Mouse (Mus musculus) neural tube, embryonic 13.5 days (tissue): ENCODE data around the gene Ubl7. TPM values are rescaled to one million over a fixed set of nuclear protein-coding genes. Genes with fewer than 3 reads are reported as not detected.
"Not testable (repeated sequence)": the region's sequence is repeated elsewhere in the genome, so short reads cannot be mapped to it uniquely, and the experiment has no call there.

Experiments used
- ATAC-seq: fragments of 200-750 bp; cut with Nextera tagmentation; 2 replicates; pipeline ENCODE4 v1.8.0; 2017; ENCODE audit warnings: low read depth, mild to moderate bottlenecking, moderate TSS enrichment, moderate library complexity
- H3K27ac ChIP-seq: fragments of 300-500 bp; sonication (generic); replicated peaks from 2 replicates; pipeline ENCODE4 v1.5.1; 2015; ENCODE audit warnings: moderate library complexity, mild to moderate bottlenecking, inconsistent platforms
- H3K27me3 ChIP-seq: fragments of 300-500 bp; sonication (generic); 2 replicates; pipeline ENCODE4 v1.6.1; 2015; ENCODE audit warnings: mild to moderate bottlenecking, inconsistent platforms
- H3K36me3 ChIP-seq: fragments of 300-500 bp; sonication (generic); 2 replicates; pipeline ENCODE4 v1.6.1; 2015; ENCODE audit warnings: mild to moderate bottlenecking, inconsistent platforms
- H3K4me1 ChIP-seq: fragments of 300-500 bp; sonication (generic); replicated peaks from 2 replicates; pipeline ENCODE4 v1.6.1; 2015; ENCODE audit warnings: inconsistent platforms
- H3K4me2 ChIP-seq: fragments of 300-500 bp; sonication (generic); 2 replicates; pipeline ENCODE4 v1.6.1; 2015; ENCODE audit warnings: inconsistent platforms, mild to moderate bottlenecking, moderate library complexity
- H3K4me3 ChIP-seq: fragments of 300-500 bp; sonication (generic); 2 replicates; pipeline ENCODE4 v1.5.1; 2015; ENCODE audit warnings: mild to moderate bottlenecking, inconsistent platforms
- H3K9ac ChIP-seq: fragments of 300-500 bp; sonication (generic); 2 replicates; pipeline ENCODE4 v1.6.1; 2015; ENCODE audit warnings: moderate library complexity, mild to moderate bottlenecking, inconsistent platforms
- H3K9me3 ChIP-seq: fragments of 300-500 bp; sonication (generic); 2 replicates; pipeline ENCODE4 v1.6.1; 2016; ENCODE audit warnings: inconsistent platforms
- WGBS: fragments of 180-500 bp; shearing (Covaris S2); methylation state at CpG from one replicate; pipeline ENCODE4 v1.1.7; 2015; 5-methylcytosine and 5-hydroxymethylcytosine counted together
- polyA plus RNA-seq: library from polyadenylated mRNA; unstranded; fragments of >200 nt; fragmentation: Nextera tagmentation; extraction: Ambion mirVana; gene quantifications from 2 replicates; pipeline ENCODE4 v1.2.1, GENCODE M21; 2015

Ubl7 gene
- polyA plus RNA-seq, 1 experiment from 2014 or later, result 166 TPM

DNA sequence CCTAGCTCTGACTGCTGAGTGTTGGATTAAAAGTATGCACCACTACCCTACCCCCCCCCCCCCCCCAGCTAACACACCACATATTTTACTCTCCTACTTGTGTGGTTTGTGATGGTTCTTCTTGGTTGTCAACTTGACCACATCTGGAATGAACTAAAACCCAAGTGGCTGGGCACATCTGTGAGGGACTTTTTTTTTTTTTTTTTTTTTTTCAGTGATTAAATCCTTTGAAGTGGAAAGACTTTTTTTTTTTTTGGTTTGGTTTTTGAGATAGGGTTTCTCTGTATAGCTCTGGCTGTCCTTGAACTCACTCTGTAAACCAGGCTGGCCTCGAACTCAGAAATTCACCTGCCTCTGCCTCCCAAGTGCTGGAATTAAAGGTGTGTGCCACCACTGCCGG, 29.0 kb upstream of the Ubl7 start:
- not testable (repeated sequence) for H3K27ac ChIP-seq, H3K4me1 ChIP-seq, H3K4me3 ChIP-seq, H3K9me3 ChIP-seq, H3K36me3 ChIP-seq, H3K9ac ChIP-seq, ATAC-seq, H3K27me3 ChIP-seq, H3K4me2 ChIP-seq
- 87% methylated on average over 2 of the region's 2 CpGs for WGBS

DNA sequence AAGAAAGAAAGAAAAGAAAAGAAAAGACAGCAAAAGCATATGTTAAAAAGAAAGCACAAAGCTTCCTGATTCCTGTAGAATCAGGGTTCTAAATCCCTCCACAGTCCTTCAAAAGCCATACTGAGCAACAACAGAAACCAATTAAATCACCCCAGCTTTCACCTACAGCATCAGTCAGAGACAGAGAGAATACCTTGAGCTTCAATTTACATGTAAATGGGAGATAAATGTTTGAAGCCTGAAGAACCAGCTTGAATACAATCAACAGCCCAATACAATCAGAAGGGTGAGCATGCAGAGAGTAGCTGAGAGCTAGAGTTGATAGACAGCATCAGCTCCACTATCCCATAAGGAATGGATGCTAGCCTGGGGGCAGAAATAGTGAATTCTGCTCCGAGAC, 27.4 kb upstream of the Ubl7 start:
- H3K4me2 ChIP-seq, result no peak overlapping the region
- no peak overlapping the region for H3K9ac ChIP-seq
- 57% methylated on average over 1 of the region's 1 CpGs for WGBS
- no peaks in the 10 kb centered on the region for H3K27me3 ChIP-seq
- no peaks in the 10 kb centered on the region for H3K4me1 ChIP-seq
- H3K36me3 ChIP-seq, result no peaks in the 10 kb centered on the region
- no peak overlapping the region for H3K27ac ChIP-seq
- no peak for ATAC-seq
- no peaks in the 10 kb centered on the region for H3K9me3 ChIP-seq
- H3K4me3 ChIP-seq, result no peak overlapping the region

DNA sequence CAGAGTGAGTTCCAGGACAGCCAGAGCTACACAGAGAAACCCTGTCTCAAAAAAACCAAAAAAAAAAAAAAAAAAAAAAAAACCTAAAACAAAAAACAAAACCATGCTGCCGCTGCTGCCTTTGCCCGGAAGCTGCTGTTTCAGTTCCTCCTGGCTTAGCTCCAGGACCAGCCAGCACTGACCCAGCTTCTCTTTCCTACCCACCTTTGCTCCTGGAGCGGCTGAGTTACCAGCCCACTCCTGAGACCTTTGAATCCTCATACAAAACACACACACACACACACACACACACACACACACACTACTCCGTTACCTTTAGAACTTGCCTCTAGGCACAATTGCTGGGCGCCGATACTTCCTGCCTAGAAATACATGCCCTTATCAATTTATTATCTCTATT, 22.7 kb upstream of the Ubl7 start:
- WGBS, result 91% methylated on average over 6 of the region's 6 CpGs
- H3K4me1 ChIP-seq, result no peaks in the 10 kb centered on the region
- no peak overlapping the region for H3K9ac ChIP-seq
- H3K27me3 ChIP-seq, result no peaks in the 10 kb centered on the region
- no peak for ATAC-seq
- H3K9me3 ChIP-seq, result no peaks in the 10 kb centered on the region
- H3K27ac ChIP-seq, result no peak overlapping the region
- no peak overlapping the region for H3K4me2 ChIP-seq
- H3K4me3 ChIP-seq, result no peak overlapping the region
- H3K36me3 ChIP-seq, result no peaks in the 10 kb centered on the region

DNA sequence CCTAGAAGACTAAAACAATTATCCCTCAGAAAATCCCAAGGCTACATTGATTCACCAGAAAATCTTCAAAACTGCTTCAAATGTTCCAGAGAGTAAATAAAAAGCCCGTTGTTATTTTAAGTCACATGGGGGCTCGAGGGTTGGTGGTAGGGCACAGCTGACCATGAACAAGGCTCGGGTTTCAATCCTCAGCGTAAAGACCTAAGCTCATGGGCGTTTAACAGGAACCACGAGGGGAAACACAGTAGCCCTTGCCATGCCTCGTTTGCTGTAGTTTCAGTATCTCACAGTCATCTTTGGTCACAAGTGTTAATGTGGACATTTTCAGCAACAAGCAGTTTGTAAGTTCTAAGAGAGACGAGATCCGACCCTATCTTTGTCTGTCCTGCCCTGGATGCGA, 10.3 kb upstream of the Ubl7 start:
- WGBS, result 53% methylated on average over 10 of the region's 10 CpGs
- no peak for ATAC-seq

DNA sequence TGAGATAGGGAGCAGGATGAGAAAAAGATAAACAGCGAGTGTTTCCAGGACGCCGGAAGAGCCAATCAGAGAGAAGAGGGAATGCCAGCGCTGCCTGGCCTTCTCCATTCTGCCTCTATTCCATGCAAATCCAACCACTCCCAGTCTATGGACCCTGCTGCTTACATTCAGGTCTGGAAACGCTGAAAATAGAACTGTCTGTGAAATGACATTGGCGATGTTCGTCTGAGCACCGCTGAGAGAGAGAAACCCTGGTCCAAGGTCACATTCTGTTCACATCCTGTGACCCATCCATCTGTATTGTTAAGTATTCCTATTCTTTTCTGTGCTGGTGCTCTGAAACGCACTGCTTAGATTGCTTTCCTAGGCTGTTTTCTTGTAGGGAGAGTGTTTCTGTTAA, 9.6 kb upstream of the Ubl7 start:
- Histone ChIP-seq H3K4me1 (peaks cover 21% of the 10 kb centered on the region), H3K27me3 (no peaks in the 10 kb centered on the region), H3K4me2 (peak overlapping the region; percentile 25), H3K4me3 (no peak overlapping the region), H3K9me3 (no peaks in the 10 kb centered on the region), H3K9ac (peak overlapping the region; percentile 45; the same call in 1 of the 2 replicates), H3K27ac (peak overlapping the region; percentile 81), H3K36me3 (no peaks in the 10 kb centered on the region)
- peak; percentile 63; the same call in 1 of the 2 replicates for ATAC-seq
- WGBS, result 16% methylated on average over 9 of the region's 9 CpGs

More for the DNA sequence above, 10.3 kb upstream of the Ubl7 start:
- H3K4me2 ChIP-seq, result no peak overlapping the region
- no peak overlapping the region for H3K9ac ChIP-seq
- no peak overlapping the region for H3K4me3 ChIP-seq
- peaks cover 21% of the 10 kb centered on the region for H3K4me1 ChIP-seq
- H3K27ac ChIP-seq, result peak overlapping the region; percentile 81; the same call in 1 of the 2 replicates
- no peaks in the 10 kb centered on the region for H3K9me3 ChIP-seq
- no peaks in the 10 kb centered on the region for H3K36me3 ChIP-seq
- no peaks in the 10 kb centered on the region for H3K27me3 ChIP-seq

DNA sequence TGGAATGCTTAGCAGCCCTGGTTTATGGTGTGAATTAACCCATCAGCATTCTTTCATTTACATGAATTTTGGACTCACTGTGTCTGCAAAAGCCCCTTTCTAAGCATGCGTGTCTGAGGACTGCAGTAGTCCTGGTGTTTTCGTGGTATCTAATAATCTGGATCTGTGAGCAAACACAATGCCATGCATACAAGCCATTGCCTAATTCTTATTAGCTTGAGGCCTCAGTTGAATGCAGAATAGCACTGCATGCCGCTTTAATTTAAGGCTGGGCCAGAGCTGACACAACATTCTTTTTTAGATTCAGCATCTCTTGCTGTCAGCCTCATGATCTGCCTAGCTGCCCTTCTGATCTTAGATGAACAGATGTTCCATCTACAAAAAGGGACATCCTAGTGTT, 9.2 kb upstream of the Ubl7 start:
- 32% methylated on average over 3 of the region's 3 CpGs for whole genome bisulfite sequencing
- Histone ChIP-seq H3K4me1 (peaks cover 21% of the 10 kb centered on the region), H3K36me3 (no peaks in the 10 kb centered on the region), H3K4me2 (peak overlapping the region; percentile 25), H3K9ac (0 out of 2 replicates have a peak overlapping the region, but pooled peaks have one; percentile 45), H3K4me3 (no peak overlapping the region), H3K27ac (peak overlapping the region; percentile 81), H3K27me3 (no peaks in the 10 kb centered on the region), H3K9me3 (no peaks in the 10 kb centered on the region)
- ATAC-seq, result peak; percentile 72; the same call in 1 of the 2 replicates

DNA sequence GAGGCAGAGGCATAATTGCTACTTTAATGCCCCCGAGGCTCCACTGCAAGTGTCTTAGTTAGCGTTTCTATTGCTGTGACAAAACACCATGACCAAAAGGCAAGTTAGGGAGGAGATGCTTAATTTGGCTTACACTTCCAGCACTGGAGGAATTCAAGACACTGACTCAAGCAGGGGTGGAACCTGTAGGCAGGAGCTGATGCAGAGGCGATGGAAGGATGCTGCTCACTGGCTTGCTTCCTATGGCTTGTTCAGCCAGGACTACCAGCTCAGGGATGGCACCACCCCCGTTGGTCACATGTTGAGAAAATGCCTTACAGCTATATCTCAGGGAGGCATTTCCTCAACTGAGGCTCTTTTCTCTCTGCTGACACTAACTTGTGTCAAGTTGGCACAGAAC, 8.6 kb upstream of the Ubl7 start:
- H3K27me3 ChIP-seq, result no peaks in the 10 kb centered on the region
- peaks cover 21% of the 10 kb centered on the region for H3K4me1 ChIP-seq
- H3K27ac ChIP-seq, result peak overlapping the region; percentile 81
- no peak overlapping the region for H3K4me2 ChIP-seq
- H3K9ac ChIP-seq, result no peak overlapping the region
- no peaks in the 10 kb centered on the region for H3K9me3 ChIP-seq
- H3K4me3 ChIP-seq, result no peak overlapping the region
- no peaks in the 10 kb centered on the region for H3K36me3 ChIP-seq
- no peak for ATAC-seq
- 63% methylated on average over 4 of the region's 4 CpGs for WGBS

DNA sequence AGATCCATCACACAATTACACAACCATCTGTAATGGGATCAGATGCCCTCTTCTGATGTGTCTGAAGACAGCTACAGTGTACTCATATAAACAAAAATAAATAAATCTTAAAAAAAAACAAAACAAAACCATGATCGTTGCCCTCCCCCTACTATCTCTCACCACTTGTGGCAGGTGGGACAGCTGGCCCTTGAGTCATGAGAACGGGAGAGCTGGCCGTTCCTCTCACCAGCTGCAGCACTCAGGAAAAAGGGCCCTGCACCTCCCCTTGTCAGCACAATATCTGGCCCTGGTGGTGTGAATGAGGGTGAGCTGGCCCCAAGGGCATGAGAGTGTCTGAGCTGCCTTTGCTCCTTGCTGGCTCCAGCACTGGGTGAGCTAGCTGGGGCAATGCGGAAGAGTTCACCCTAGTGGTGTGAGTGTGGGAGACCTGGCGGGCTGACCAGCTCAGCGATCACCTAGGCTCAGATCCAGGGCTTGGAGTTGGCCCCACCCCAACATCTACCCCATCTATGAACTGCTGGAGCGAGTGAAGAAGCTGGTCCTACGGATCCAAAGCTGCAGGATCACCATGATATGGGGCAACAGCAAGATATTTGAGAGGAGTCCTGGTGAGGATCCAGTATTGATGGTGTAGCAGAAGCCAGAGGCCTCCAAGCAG, 7.1 kb upstream of the Ubl7 start:
- H3K36me3 ChIP-seq, result no peaks in the 10 kb centered on the region
- peaks cover 21% of the 10 kb centered on the region for H3K4me1 ChIP-seq
- no peak overlapping the region for H3K4me2 ChIP-seq
- no peak overlapping the region for H3K4me3 ChIP-seq
- H3K9me3 ChIP-seq, result no peaks in the 10 kb centered on the region
- H3K9ac ChIP-seq, result no peak overlapping the region
- ATAC-seq, result no peak
- 78% methylated on average over 8 of the region's 8 CpGs for WGBS
- H3K27me3 ChIP-seq, result no peaks in the 10 kb centered on the region
- no peak overlapping the region for H3K27ac ChIP-seq

DNA sequence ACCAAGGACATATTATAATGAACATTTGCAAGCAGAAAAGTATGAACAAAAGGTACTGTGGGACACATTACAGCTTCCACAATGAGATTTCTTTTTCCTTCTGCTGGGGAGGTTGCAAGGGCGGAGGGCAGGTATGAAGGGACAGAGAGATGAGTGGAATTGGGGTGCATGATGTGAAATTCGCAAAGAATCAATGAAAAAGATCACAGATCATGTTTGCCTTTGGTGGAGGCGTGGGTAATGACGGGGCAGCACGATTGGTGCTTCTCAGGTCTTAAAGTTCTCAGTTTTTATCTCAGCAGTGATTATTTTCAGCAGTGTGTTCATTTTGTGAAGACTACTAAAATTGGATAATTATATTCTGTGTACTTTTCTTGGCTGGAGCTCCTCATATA, 6.5 kb upstream of the Ubl7 start:
- Histone ChIP-seq H3K27ac (no peak overlapping the region), H3K4me1 (peaks cover 21% of the 10 kb centered on the region), H3K9me3 (no peaks in the 10 kb centered on the region), H3K36me3 (no peaks in the 10 kb centered on the region), H3K4me3 (no peak overlapping the region), H3K4me2 (no peak overlapping the region), H3K9ac (no peak overlapping the region), H3K27me3 (no peaks in the 10 kb centered on the region)
- no peak for ATAC-seq
- 89% methylated on average over 5 of the region's 5 CpGs for WGBS

DNA sequence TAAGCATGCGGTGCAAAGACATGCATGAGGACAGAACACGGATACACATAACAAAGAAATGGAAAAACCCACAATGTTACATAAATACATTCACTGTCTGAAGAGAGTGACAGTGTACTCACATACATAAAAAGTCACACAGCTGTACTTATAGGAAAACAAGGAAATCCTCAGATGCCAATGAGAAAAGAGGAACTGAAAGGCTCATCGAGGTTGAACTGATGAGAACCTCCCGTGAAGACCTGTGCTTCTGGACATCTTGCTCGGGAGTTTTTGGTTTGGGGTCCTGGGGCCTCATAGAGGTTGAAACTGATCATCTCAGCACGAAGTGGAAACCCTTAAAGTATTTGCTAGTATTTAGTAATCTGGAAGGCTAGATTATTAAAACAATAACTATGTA, 3.6 kb upstream of the Ubl7 start:
- Histone ChIP-seq H3K4me3 (no peak overlapping the region), H3K4me2 (no peak overlapping the region), H3K9ac (no peak overlapping the region), H3K9me3 (no peaks in the 10 kb centered on the region), H3K27me3 (no peaks in the 10 kb centered on the region), H3K4me1 (peaks cover 20% of the 10 kb centered on the region), H3K36me3 (no peaks in the 10 kb centered on the region), H3K27ac (no peak overlapping the region)
- 84% methylated on average over 6 of the region's 6 CpGs for WGBS
- no peak for ATAC-seq

DNA sequence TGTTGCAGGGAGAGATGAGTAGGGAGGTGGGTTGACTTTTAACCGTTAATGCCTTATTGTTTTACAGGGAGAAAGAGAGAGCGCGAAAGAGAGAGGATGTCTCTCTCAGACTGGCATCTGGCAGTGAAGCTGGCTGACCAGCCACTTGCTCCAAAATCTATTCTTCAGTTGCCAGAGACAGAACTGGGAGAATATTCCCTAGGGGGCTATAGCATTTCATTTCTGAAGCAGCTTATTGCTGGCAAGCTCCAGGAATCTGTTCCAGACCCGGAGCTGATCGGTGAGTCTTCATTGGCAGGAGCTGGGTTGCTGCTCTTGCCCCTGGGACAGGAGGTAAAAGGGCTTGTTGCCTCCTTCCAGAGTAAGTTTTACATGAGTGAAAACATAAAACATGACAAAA, 1.8 kb downstream of the Ubl7 start:
- Histone ChIP-seq H3K4me3 (no peak overlapping the region), H3K9me3 (no peaks in the 10 kb centered on the region), H3K27ac (no peak overlapping the region), H3K27me3 (no peaks in the 10 kb centered on the region), H3K36me3 (peaks cover 16% of the 10 kb centered on the region), H3K4me2 (no peak overlapping the region), H3K9ac (no peak overlapping the region), H3K4me1 (peaks cover 27% of the 10 kb centered on the region)
- WGBS, result 72% methylated on average over 5 of the region's 5 CpGs
- ATAC-seq, result no peak

DNA sequence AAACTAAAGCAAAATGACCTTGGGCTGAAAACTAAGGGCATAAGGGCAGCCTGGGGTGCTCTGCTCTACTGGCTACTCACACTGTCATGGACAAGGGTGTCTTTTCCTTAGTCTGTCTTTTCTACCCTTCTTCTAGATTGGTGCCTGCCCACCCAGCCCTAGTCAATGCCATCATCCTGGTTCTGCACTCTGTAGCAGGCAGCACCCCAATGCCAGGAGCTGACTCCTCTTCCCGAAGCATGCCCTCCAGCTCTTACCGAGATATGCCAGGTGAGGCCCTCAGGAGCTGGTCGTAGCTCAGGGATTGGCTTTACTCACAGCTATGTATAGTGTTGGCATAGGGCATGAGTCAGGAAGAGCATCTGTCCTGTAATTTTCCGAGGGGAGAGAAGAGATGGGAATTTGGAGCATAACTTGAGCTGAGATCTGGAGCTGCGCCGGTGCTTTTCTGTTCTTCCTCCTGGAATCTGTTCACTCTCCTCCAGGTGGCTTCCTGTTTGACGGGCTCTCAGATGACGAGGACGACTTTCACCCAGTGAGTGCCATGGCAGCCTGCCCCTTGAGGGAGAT, 10.8 kb downstream of the Ubl7 start:
- H3K27me3 ChIP-seq, result no peaks in the 10 kb centered on the region
- no peak for ATAC-seq
- no peak overlapping the region for H3K4me3 ChIP-seq
- peaks cover 88% of the 10 kb centered on the region for H3K36me3 ChIP-seq
- 93% methylated on average over 9 of the region's 9 CpGs for WGBS
- H3K27ac ChIP-seq, result no peak overlapping the region
- H3K4me2 ChIP-seq, result no peak overlapping the region
- no peaks in the 10 kb centered on the region for H3K9me3 ChIP-seq
- no peak overlapping the region for H3K9ac ChIP-seq
- no peaks in the 10 kb centered on the region for H3K4me1 ChIP-seq

DNA sequence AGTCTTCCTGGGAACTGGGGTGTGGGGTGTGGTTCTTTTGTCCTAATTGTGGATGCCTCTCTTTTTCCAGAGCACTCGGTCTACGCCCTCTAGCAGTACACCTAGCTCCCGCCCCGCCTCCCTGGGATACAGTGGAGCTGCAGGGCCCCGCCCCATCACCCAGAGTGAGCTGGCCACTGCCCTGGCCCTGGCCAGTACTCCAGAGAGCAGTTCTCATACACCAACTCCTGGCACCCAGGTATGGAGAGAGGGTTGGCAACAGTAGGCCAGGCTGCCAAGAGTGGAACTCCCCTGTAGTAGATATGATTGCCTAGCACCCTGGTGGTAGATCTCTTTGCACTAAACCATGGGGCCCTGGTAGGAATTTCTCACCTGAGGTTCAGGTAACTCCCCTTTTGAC, 11.6 kb downstream of the Ubl7 start:
- H3K27me3 ChIP-seq, result no peaks in the 10 kb centered on the region
- 91% methylated on average over 5 of the region's 5 CpGs for WGBS
- H3K4me1 ChIP-seq, result no peaks in the 10 kb centered on the region
- no peak overlapping the region for H3K4me2 ChIP-seq
- no peak overlapping the region for H3K4me3 ChIP-seq
- peaks cover 94% of the 10 kb centered on the region for H3K36me3 ChIP-seq
- no peak for ATAC-seq
- H3K27ac ChIP-seq, result no peak overlapping the region
- no peak overlapping the region for H3K9ac ChIP-seq
- no peaks in the 10 kb centered on the region for H3K9me3 ChIP-seq
